ENCODE assay signal across 19 mouse cellular contexts in genomic region chr14:74905990-74906389, GRCm38 (mm10). TPM values are rescaled to one million over a fixed set of nuclear protein-coding genes. Genes with fewer than 3 reads are reported as not detected.
DNase-seq lines count a peak whose midpoint lies in the region; ATAC-seq and TF ChIP-seq lines count a peak whose summit lies in the region.
"Had no signal": no experiment of that assay in that cellular context is flagged by ENCODE, and none has a peak within 500 bp of the region (broad histone marks: within the 10 kb centered on the region; RNA-seq: fewer than 3 reads in every experiment).

No protein-coding gene starts in this region.

- no peak overlapping the region for H3K9ac ChIP-seq in MEL (ENCODE audit: control insufficient read depth, low read depth, low read length, poor library complexity, severe bottlenecking)
- H3K9ac ChIP-seq: forebrain, embryonic 12.5 days; heart, embryonic 15.5 days; neural tube, embryonic 12.5 days had no signal

- no peak for TF ChIP-seq POLR2A in MEL (IDR thresholded peaks at IDR 0.05; ENCODE audit: control insufficient read depth in 1 of 2, insufficient read depth in 1 of 2, low read depth in 1 of 2, low read length in 2 of 2, poor library complexity in 1 of 2)

- TF ChIP-seq EP300 in MEL (IDR thresholded peaks at IDR 0.05; ENCODE audit: low read depth in 1 of 2, low read length in 2 of 2): no peak

- no peak for DNase-seq in left cerebral cortex, adult 2 months (ENCODE audit: extremely low spot score in 1 of 2, low spot score in 2 of 2)
- DNase-seq in left cerebral cortex, adult 8-10 months (ENCODE audit: low spot score in 2 of 2): no peak
- DNase-seq in 416B (ENCODE audit: low read depth) (peak; percentile 66), MEL (ENCODE audit: low read depth, low spot score) (peak; percentile 24)
- DNase-seq in frontal cortex, postnatal 10 days (ENCODE audit: low spot score in 2 of 2): no peak
- DNase-seq in adrenal gland, adult 18-20 months (ENCODE audit: low spot score in 2 of 2): no peak
- DNase-seq: cerebellum, adult 11-12 months; gastrocnemius, postnatal 10 days; kidney, adult 11 months; lung, adult 2 months; thymus, adult 2 months had no signal

- no peak overlapping the region for H3K4me3 ChIP-seq in left cerebral cortex, adult 2 months
- no peak overlapping the region for H3K4me3 ChIP-seq in MEL (ENCODE audit: control insufficient read depth in 1 of 2, insufficient read depth in 1 of 2, low read depth in 2 of 2, low read length in 2 of 2)
- H3K4me3 ChIP-seq: embryonic facial prominence, embryonic 10.5 days; forebrain, embryonic 12.5 days; heart, embryonic 15.5 days; limb, embryonic 10.5 days; neural tube, embryonic 12.5 days had no signal

- ATAC-seq in megakaryocyte, adult 5-6 weeks (ENCODE audit: poor library complexity, severe bottlenecking): peak; percentile 84
- ATAC-seq: activated CD4-positive, CD25-positive, alpha-beta regulatory T cell, adult 4 months; Patski had no signal

- peaks cover 0 to 6% of the 10 kb centered on the region in 2 experiments; a peak in 2 of 4 replicates for H3K36me3 ChIP-seq in MEL (ENCODE audit: control insufficient read depth in 1 of 2, insufficient read depth in 2 of 2, low read length in 2 of 2)
- H3K36me3 ChIP-seq: embryonic facial prominence, embryonic 10.5 days; forebrain, embryonic 12.5 days; heart, embryonic 15.5 days; limb, embryonic 10.5 days; neural tube, embryonic 12.5 days had no signal

- no peaks in the 10 kb centered on the region; the same call in 1 of the 2 replicates for H3K79me2 ChIP-seq in MEL (ENCODE audit: control insufficient read depth, insufficient read depth, low read length, poor library complexity)

- H3K4me1 ChIP-seq in MEL (ENCODE audit: control insufficient read depth in 1 of 2, insufficient read depth in 2 of 2, low read length in 2 of 2): peaks cover 0 to 4% of the 10 kb centered on the region in 2 experiments; a peak in 1 of 4 replicates
- H3K4me1 ChIP-seq: forebrain, embryonic 12.5 days; neural tube, embryonic 12.5 days had no signal

- no peak for TF ChIP-seq CTCF in left cerebral cortex, adult 2 months (IDR thresholded peaks at IDR 0.05)
- TF ChIP-seq CTCF in MEL (IDR thresholded peaks at IDR 0.05 in 2 of 3, conservative IDR thresholded peaks at IDR 0.05 in 1 of 3; ENCODE audit: control insufficient read depth in 1 of 3, insufficient read depth in 1 of 3, low read depth in 2 of 3, low read length in 3 of 3, poor library complexity in 1 of 3, severe bottlenecking in 1 of 3): no peak

- no peak for TF ChIP-seq RAD21 in MEL (IDR thresholded peaks at IDR 0.05; ENCODE audit: low read depth, low read length)

- H3K27ac ChIP-seq in left cerebral cortex, adult 2 months: peak overlapping the region; percentile 19; the same call in 1 of the 2 replicates
- no peak overlapping the region for H3K27ac ChIP-seq in MEL (ENCODE audit: control insufficient read depth, low read depth, low read length)
- H3K27ac ChIP-seq: embryonic facial prominence, embryonic 10.5 days; forebrain, embryonic 12.5 days; heart, embryonic 15.5 days; limb, embryonic 10.5 days; neural tube, embryonic 12.5 days had no signal

- H3K9me3 ChIP-seq in MEL (replicated peaks; ENCODE audit: insufficient read depth, low read length): no peaks in the 10 kb centered on the region
- H3K9me3 ChIP-seq: embryonic facial prominence, embryonic 10.5 days; forebrain, embryonic 12.5 days; heart, embryonic 15.5 days; limb, embryonic 10.5 days; neural tube, embryonic 12.5 days had no signal

- intact Hi-C loops in left cerebral cortex, adult 2 months (cut with DNase I): no loop called here

- H3K27me3 ChIP-seq in MEL (ENCODE audit: control insufficient read depth in 1 of 2, insufficient read depth in 2 of 2, low read length in 2 of 2): no peaks in the 10 kb centered on the region
- H3K27me3 ChIP-seq: forebrain, embryonic 12.5 days; heart, embryonic 15.5 days; neural tube, embryonic 12.5 days; Patski had no signal

TF ChIP-seq in MEL, 35 proteins besides CTCF, POLR2A, EP300 and RAD21:
- no peak for TF ChIP-seq HCFC1 (IDR thresholded peaks at IDR 0.05; ENCODE audit: low read depth, low read length)
- no peak for TF ChIP-seq SIN3A (IDR thresholded peaks at IDR 0.05; ENCODE audit: low read length)
- no peak for TF ChIP-seq UBTF (IDR thresholded peaks at IDR 0.05; ENCODE audit: borderline replicate concordance, insufficient read depth, low read depth, low read length)
- TF ChIP-seq GABPA (IDR thresholded peaks at IDR 0.05; ENCODE audit: low read depth, low read length): no peak
- no peak for TF ChIP-seq ZMIZ1 (IDR thresholded peaks at IDR 0.05; ENCODE audit: low read depth, low read length)
- no peak for TF ChIP-seq SMC3 (IDR thresholded peaks at IDR 0.05; ENCODE audit: low read depth, low read length)
- no peak for TF ChIP-seq MXI1 (IDR thresholded peaks at IDR 0.05; ENCODE audit: low read depth, low read length)
- TF ChIP-seq MYB (IDR thresholded peaks at IDR 0.05; ENCODE audit: low read depth, low read length): no peak
- no peak for TF ChIP-seq TCF12 (IDR thresholded peaks at IDR 0.05; ENCODE audit: low read depth, low read length)
- TF ChIP-seq MYC (IDR thresholded peaks at IDR 0.05; ENCODE audit: low read depth, low read length): no peak
- TF ChIP-seq ELF1 (IDR thresholded peaks at IDR 0.05; ENCODE audit: low read depth, low read length): no peak
- TF ChIP-seq USF1 (IDR thresholded peaks at IDR 0.05; ENCODE audit: low read depth, low read length): no peak
- TF ChIP-seq MEF2A (IDR thresholded peaks at IDR 0.05; ENCODE audit: extremely low read depth, insufficient replicate concordance, low read depth, low read length, poor library complexity, severe bottlenecking): no peak
- no peak for TF ChIP-seq NELFE (IDR thresholded peaks at IDR 0.05; ENCODE audit: low read depth, low read length)
- TF ChIP-seq NRF1 (IDR thresholded peaks at IDR 0.05; ENCODE audit: insufficient read depth, low read depth, low read length, poor library complexity, severe bottlenecking): no peak
- TF ChIP-seq BHLHE40 (IDR thresholded peaks at IDR 0.05; ENCODE audit: borderline replicate concordance, low read depth, low read length): no peak
TF ChIP-seq in MEL: peak in this region for 0.

RNA-seq across cellular contexts. Expression of gene Lrch1, which starts 41.7 kb away (rescaled TPM):
- 10 to 100 TPM; 14.8 to 16.3 TPM for total RNA-seq in left cerebral cortex, adult 2 months (2021)
- 10 to 100 TPM; 13.6 to 26.9 (median 19.1) TPM for total RNA-seq in left cerebral cortex, adult 8-10 months (2022)
- 2.8 and 3.3 TPM in 2 replicates for total RNA-seq in MEL (2012; rRNA removed)
- polyA plus RNA-seq in MEL (2012; ENCODE audit: insufficient read depth in 1 of 2, insufficient read length in 2 of 2, low read depth in 1 of 2, low replicate concordance in 2 of 2, missing spikeins in 1 of 2): 1 to 10 TPM in 1 of 2 experiments, not detected in 1; 6.1 TPM
- 16.8 and 19.5 TPM in 2 replicates for total RNA-seq in megakaryocyte, adult 5-6 weeks (2015)
- 17.2 and 18.2 TPM in 2 replicates for total RNA-seq in megakaryocyte, adult 5-6 weeks (2017)
- 10 to 100 TPM; 14.0 to 14.2 TPM for total RNA-seq in adrenal gland, adult 18-20 months (2021)

Comparison
In these comparisons a context has a peak if more than half of its experiments do, and no peak if none do; other contexts are left out.
1. DNase-seq: peak in 416B (single experiment) and MEL (single experiment); none in left cerebral cortex, adult 2 months (0 of 2), left cerebral cortex, adult 8-10 months (0 of 2), frontal cortex, postnatal 10 days (0 of 2) and adrenal gland, adult 18-20 months (0 of 2).